Mouse (Mus musculus) neural tube, embryonic 12.5 days (tissue): ENCODE results near the gene Cwf19l1. TPM values are rescaled to one million over a fixed set of nuclear protein-coding genes. Genes with fewer than 3 reads are reported as not detected.
"Not testable (repeated sequence)": the region's sequence is repeated elsewhere in the genome, so short reads cannot be mapped to it uniquely, and the experiment has no call there.

ENCODE experiments used
- ATAC-seq: fragments of 200-750 bp; cut with Nextera tagmentation; 2 replicates; pipeline ENCODE4 v1.8.0; 2017; ENCODE audit warnings: low read depth, mild to moderate bottlenecking, moderate TSS enrichment, moderate library complexity; ENCODE audit not compliant: low FRiP score
- H3K27ac ChIP-seq: fragments of 300-500 bp; sonication (generic); 2 replicates; pipeline ENCODE4 v1.5.1; 2016
- H3K27me3 ChIP-seq: fragments of 300-500 bp; sonication (generic); replicated peaks from 2 replicates; pipeline ENCODE4 v1.6.1; 2016; ENCODE audit warnings: mild to moderate bottlenecking
- H3K36me3 ChIP-seq: fragments of 300-500 bp; sonication (generic); 2 replicates; pipeline ENCODE4 v1.6.1; 2016; ENCODE audit warnings: mild to moderate bottlenecking
- H3K4me1 ChIP-seq: fragments of 300-500 bp; sonication (generic); 2 replicates; pipeline ENCODE4 v1.6.1; 2016
- H3K4me2 ChIP-seq: fragments of 300-500 bp; sonication (generic); replicated peaks from 2 replicates; pipeline ENCODE4 v1.6.1; 2016; ENCODE audit warnings: mild to moderate bottlenecking
- H3K4me3 ChIP-seq: fragments of 300-500 bp; sonication (generic); 2 replicates; pipeline ENCODE4 v1.5.1; 2016
- H3K9ac ChIP-seq: fragments of 300-500 bp; sonication (generic); 2 replicates; pipeline ENCODE4 v1.6.1; 2016; ENCODE audit warnings: mild to moderate bottlenecking
- H3K9me3 ChIP-seq: fragments of 300-500 bp; sonication (generic); 2 replicates; pipeline ENCODE4 v1.6.1; 2016; ENCODE audit warnings: mild to moderate bottlenecking
- WGBS: fragments of 180-500 bp; shearing (Covaris S2); methylation state at CpG from one replicate; pipeline ENCODE4 v1.1.7; 2016; 5-methylcytosine and 5-hydroxymethylcytosine counted together
- polyA plus RNA-seq: library from polyadenylated mRNA; unstranded; fragments of >200 nt; fragmentation: Nextera tagmentation; extraction: Ambion mirVana; gene quantifications from 2 replicates; pipeline ENCODE4 v1.2.1, GENCODE M21; 2016

Cwf19l1 gene
- polyA plus RNA-seq, 1 experiment from 2014 or later, result 35.8 TPM

GRCm38 (mm10) chr19:44145702-44146567 lies 10.3 kb upstream of the Cwf19l1 start, which contains the start of gene Bloc1s2:
Bloc1s2 (minus strand) TSS chr19:44146446.
- Histone ChIP-seq H3K9me3 (no peaks in the 10 kb centered on the region), H3K27ac (no peak within 1 kb of the TSS), H3K4me2 (peak within 1 kb of the TSS; percentile 77), H3K36me3 (peaks cover 31% of the 10 kb centered on the region), H3K27me3 (no peaks in the 10 kb centered on the region), H3K9ac (peak within 1 kb of the TSS; percentile 73), H3K4me1 (peaks cover 8% of the 10 kb centered on the region), H3K4me3 (peak within 1 kb of the TSS; percentile 71)
- 3% methylated on average over 46 of the region's 46 CpGs for WGBS
- peak; percentile 79 for ATAC-seq

DNA sequence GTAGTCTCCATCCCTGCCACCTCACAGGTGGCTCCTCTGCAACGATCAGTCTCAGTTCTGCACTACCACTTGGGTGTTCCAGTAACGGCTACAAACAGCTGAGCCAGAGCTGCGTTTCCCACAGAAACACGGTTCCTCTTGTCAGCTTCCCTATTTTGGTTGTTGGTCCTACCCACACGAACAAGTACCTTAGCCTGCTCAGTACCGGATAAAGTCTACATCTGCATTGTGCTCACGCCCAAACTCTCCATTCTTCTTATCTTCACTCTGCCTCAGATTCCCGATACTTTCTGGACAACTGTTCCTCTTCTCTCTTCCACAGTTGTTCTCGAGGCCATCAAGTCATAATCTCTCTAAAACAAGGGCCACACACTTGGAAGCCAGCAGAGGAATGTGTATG lies 8.7 kb upstream of the Cwf19l1 start:
- peaks cover 8% of the 10 kb centered on the region for H3K4me1 ChIP-seq
- no peak overlapping the region for H3K27ac ChIP-seq
- no peaks in the 10 kb centered on the region for H3K27me3 ChIP-seq
- H3K4me2 ChIP-seq, result no peak overlapping the region
- WGBS, result 91% methylated on average over 9 of the region's 9 CpGs
- ATAC-seq, result no peak
- H3K4me3 ChIP-seq, result no peak overlapping the region
- H3K9ac ChIP-seq, result no peak overlapping the region
- peaks cover 42% of the 10 kb centered on the region for H3K36me3 ChIP-seq
- H3K9me3 ChIP-seq, result no peaks in the 10 kb centered on the region

DNA sequence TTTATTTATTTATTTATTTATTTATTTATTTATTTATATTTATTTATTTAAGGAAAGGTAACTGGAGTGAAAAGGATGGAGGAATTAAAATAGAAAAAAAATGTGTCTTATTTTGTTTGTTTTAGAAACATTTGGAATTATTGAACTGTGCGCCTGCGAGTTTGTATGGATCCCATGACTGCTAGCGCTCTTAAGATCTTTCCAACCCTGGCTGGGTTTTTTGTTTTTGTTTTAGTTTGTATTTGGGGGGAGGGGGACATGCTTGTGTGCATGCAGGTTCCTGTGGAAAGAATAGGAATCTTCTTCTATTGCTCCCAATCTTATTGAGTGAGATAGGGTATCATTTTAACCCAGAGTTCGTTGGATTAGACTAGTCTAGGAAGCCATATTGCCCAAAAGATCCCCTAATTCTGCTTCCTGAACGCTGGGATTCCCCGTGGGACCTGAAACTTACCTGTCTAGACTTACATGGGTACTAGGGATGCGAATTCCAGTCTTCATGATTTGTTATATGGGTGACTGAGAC lies 347 bp upstream of the Cwf19l1 start:
- H3K9me3 ChIP-seq, result no peaks in the 10 kb centered on the region
- 26% methylated on average over 7 of the region's 7 CpGs for WGBS
- peak overlapping the region; percentile 60 for H3K4me2 ChIP-seq
- H3K36me3 ChIP-seq, result peaks cover 35% of the 10 kb centered on the region
- H3K4me3 ChIP-seq, result peak overlapping the region; percentile 73
- ATAC-seq, result 0 out of 2 replicates have a peak, but pooled peaks have one; percentile 29
- H3K9ac ChIP-seq, result no peak overlapping the region
- no peak overlapping the region for H3K27ac ChIP-seq
- H3K27me3 ChIP-seq, result no peaks in the 10 kb centered on the region
- H3K4me1 ChIP-seq, result peaks cover 8% of the 10 kb centered on the region

DNA sequence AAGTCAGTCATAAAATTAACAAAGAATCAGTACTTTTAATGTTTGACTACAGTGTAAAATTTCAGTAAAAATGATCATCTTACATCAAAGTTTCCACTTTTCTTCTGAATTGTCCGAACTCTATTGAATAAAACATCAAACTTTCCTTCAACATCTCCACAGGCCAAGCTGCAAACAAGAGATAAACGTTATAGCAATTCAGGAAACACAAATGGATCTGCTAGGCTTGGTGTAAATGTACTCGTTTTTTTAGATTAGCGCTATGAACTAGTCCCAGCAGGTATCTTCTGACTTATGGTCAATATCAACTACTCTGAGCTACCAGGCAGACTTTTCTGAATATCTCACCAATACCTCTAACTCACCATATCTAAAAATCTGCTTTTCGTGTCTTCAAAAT lies 2.8 kb downstream of the Cwf19l1 start:
- Histone ChIP-seq H3K9me3 (no peaks in the 10 kb centered on the region), H3K27me3 (no peaks in the 10 kb centered on the region), H3K4me2 (no peak overlapping the region), H3K27ac (no peak overlapping the region), H3K9ac (no peak overlapping the region), H3K36me3 (peaks cover 39% of the 10 kb centered on the region), H3K4me3 (no peak overlapping the region), H3K4me1 (peaks cover 8% of the 10 kb centered on the region)
- ATAC-seq, result no peak
- WGBS, result 92% methylated on average over 5 of the region's 5 CpGs

DNA sequence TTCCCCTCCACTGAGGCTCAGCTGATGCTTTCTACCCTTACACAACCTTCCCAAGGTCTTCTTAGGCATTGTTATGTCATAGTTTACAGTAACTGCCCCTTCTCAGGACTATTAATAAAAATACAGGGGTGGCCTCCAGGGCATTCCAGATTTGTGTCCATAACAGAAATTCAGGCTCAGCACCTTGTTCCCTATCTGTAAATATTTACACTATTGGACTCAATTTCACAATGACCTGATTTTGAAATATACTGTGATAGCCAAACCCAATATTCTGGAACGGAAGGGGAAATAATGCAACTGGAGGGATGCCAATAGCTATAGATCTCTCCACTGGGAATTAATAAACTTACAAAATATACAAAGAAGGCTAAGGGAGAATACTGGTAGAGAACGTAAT lies 7.1 kb downstream of the Cwf19l1 start:
- H3K4me2 ChIP-seq, result no peak overlapping the region
- H3K27me3 ChIP-seq, result no peaks in the 10 kb centered on the region
- ATAC-seq, result no peak
- H3K9me3 ChIP-seq, result no peaks in the 10 kb centered on the region
- no peak overlapping the region for H3K4me3 ChIP-seq
- H3K4me1 ChIP-seq, result no peaks in the 10 kb centered on the region
- H3K27ac ChIP-seq, result no peak overlapping the region
- H3K36me3 ChIP-seq, result peaks cover 78% of the 10 kb centered on the region
- 97% methylated on average over 2 of the region's 2 CpGs for WGBS
- no peak overlapping the region for H3K9ac ChIP-seq

- no peak overlapping the region for H3K4me3 ChIP-seq
- ATAC-seq, result no peak
- H3K4me1 ChIP-seq, result no peaks in the 10 kb centered on the region
- no peak overlapping the region for H3K4me2 ChIP-seq
- peaks cover 84% of the 10 kb centered on the region for H3K36me3 ChIP-seq
- no peak overlapping the region for H3K9ac ChIP-seq
- no peaks in the 10 kb centered on the region for H3K9me3 ChIP-seq
- 92% methylated on average over 10 of the region's 10 CpGs for WGBS
- no peaks in the 10 kb centered on the region for H3K27me3 ChIP-seq
- H3K27ac ChIP-seq, result no peak overlapping the region
Observed at GRCm38 (mm10) chr19:44127729-44128497, 7.8 kb downstream of the Cwf19l1 start.

- Histone ChIP-seq H3K9me3 (no peaks in the 10 kb centered on the region), H3K9ac (no peak overlapping the region), H3K27me3 (no peaks in the 10 kb centered on the region), H3K27ac (no peak overlapping the region), H3K4me3 (no peak overlapping the region), H3K4me1 (no peaks in the 10 kb centered on the region), H3K4me2 (no peak overlapping the region), H3K36me3 (peaks cover 87% of the 10 kb centered on the region)
- no peak for ATAC-seq
- WGBS, result 90% methylated on average over 7 of the region's 7 CpGs
Observed at GRCm38 (mm10) chr19:44121137-44121536, 14.5 kb downstream of the Cwf19l1 start.

DNA sequence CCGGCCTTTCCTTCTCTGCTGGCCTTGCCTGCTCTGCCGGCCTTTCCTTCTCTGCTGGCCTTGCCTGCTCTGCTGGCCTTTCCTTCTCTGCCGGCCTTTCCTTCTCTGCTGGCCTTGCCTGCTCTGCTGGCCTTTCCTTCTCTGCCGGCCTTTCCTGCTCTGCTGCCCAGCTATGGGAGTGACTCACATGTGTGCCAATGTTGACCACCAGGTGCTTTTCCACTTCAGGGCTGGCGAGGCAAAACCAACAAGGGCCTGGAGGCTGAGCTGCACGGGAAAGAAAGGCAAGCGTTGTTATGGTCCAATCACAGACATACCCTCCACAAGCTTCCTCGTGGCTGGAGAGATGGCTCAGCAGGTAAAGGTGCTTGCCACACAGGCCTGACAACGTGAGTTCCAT lies 15.0 kb downstream of the Cwf19l1 start:
- H3K4me3 ChIP-seq, H3K4me1 ChIP-seq, H3K27me3 ChIP-seq, H3K27ac ChIP-seq, H3K9me3 ChIP-seq, H3K9ac ChIP-seq, H3K4me2 ChIP-seq, ATAC-seq: not testable (repeated sequence)
- 93% methylated on average over 9 of the region's 9 CpGs for WGBS
- H3K36me3 ChIP-seq, result peaks cover 86% of the 10 kb centered on the region

DNA sequence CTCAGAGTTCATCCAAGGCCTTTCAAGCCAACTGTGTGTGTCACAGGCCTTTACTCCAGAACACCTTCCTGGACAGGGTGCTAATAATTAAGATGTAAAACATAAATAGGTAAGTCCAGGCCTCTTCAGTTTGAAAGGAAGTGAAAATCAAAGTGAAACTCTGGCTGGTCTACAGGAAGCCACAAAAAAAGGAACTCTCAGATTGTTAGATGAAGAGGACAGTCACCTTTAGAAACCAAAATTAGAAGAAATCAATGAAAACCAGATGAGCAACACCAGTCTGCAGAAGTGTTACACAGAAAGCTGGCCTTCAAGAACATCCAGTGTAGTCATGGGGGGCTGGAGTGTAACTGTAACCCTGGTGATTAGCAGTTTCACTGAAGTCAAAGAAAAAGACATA lies 17.9 kb downstream of the Cwf19l1 start:
- H3K27ac ChIP-seq, result no peak overlapping the region
- no peaks in the 10 kb centered on the region for H3K27me3 ChIP-seq
- no peaks in the 10 kb centered on the region for H3K9me3 ChIP-seq
- peaks cover 83% of the 10 kb centered on the region for H3K36me3 ChIP-seq
- no peak overlapping the region for H3K4me2 ChIP-seq
- no peak for ATAC-seq
- H3K4me3 ChIP-seq, result no peak overlapping the region
- H3K9ac ChIP-seq, result no peak overlapping the region
- H3K4me1 ChIP-seq, result no peaks in the 10 kb centered on the region

GRCm38 (mm10) chr19:44111706-44112105 lies 24.0 kb downstream of the Cwf19l1 start:
- WGBS, result 55% methylated on average over 7 of the region's 7 CpGs
- Histone ChIP-seq H3K27me3 (no peaks in the 10 kb centered on the region), H3K9me3 (no peaks in the 10 kb centered on the region), H3K9ac (no peak overlapping the region), H3K27ac (no peak overlapping the region), H3K4me1 (0 out of 2 replicates have a peak, but pooled peaks cover 4% of the 10 kb centered on the region), H3K36me3 (peaks cover 62% of the 10 kb centered on the region), H3K4me2 (no peak overlapping the region), H3K4me3 (no peak overlapping the region)
- peak; percentile 21; the same call in 1 of the 2 replicates for ATAC-seq

DNA sequence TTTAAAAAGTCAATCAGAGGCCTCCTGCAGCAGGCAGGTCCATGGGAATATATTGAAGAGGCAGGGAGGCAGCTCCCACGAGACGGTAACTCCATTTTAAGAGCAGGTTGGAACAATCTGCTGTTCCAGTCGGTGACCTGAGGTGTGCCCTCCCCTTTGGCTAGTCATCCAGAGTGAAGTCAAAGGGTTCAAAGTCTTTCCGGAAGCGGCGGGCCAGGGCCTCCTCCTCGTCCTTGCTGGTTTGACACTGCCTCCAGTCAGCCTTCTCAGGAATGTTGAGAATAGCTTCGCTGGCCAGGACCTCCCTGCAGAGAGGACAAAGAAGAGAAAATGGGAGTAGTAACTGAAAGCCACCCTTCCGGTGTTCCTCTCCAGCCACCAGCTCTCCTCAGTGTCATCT lies 25.3 kb downstream of the Cwf19l1 start:
- ATAC-seq, result no peak
- Histone ChIP-seq H3K27me3 (no peaks in the 10 kb centered on the region), H3K4me3 (no peak overlapping the region), H3K9ac (no peak overlapping the region), H3K4me2 (no peak overlapping the region), H3K4me1 (peaks cover 16% of the 10 kb centered on the region), H3K36me3 (peaks cover 53% of the 10 kb centered on the region), H3K27ac (no peak overlapping the region), H3K9me3 (no peaks in the 10 kb centered on the region)
- WGBS, result 90% methylated on average over 9 of the region's 9 CpGs

DNA sequence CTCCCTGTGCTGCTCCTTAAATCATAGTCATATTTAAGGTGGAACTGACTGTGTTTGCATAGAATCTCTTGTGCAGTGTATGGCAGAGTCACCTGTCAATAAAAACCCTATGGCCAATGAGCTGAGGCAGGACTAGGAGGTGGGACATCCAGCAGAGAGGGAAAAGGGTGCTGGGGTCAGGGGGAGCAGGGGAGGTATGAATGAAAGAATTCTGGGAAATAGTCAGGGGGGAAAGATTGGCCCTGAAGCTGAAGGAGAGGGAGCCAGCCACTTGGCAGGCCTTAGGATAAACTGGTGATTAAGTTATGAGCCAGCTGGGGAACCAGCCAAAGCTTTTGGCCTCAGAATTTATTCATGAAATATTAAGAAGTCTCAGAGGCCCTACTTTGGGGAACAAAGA lies 26.7 kb downstream of the Cwf19l1 start:
- no peak overlapping the region for H3K9ac ChIP-seq
- H3K27me3 ChIP-seq, result no peaks in the 10 kb centered on the region
- H3K27ac ChIP-seq, result no peak overlapping the region
- ATAC-seq, result no peak
- peaks cover 42% of the 10 kb centered on the region for H3K36me3 ChIP-seq
- no peaks in the 10 kb centered on the region for H3K9me3 ChIP-seq
- no peak overlapping the region for H3K4me2 ChIP-seq
- H3K4me1 ChIP-seq, result peaks cover 17% of the 10 kb centered on the region
- H3K4me3 ChIP-seq, result no peak overlapping the region
